Mouse (Mus musculus): ENCODE results near the gene Dmkn. TPM values are rescaled to one million over a fixed set of nuclear protein-coding genes. Genes with fewer than 3 reads are reported as not detected.

Gene Dmkn
- 16.0 TPM for polyA plus RNA-seq (2014; fragmentation: Illumina TruSeq; extraction: RNeasy Lipid Tissue Mini Kit (QIAGEN cat#74804))

DNA sequence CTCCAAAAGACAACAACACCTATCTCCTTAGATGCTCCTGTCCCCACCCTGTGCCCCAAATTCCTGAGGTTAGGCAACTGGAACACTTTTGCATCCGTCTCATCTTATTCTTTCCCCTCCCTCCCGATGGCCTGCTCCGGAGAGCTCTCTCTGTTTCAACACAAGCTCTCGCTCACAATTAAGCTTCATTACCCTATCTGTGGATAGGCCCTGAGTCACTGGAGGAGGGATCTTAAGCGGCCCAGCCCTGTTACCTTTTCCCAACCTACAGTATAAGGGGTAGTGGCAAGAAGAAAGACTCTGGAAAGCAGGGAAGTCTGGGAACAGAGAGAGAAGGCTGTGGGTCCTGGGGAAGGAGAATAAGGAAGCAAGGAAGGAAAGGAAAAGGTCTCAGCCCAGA is at the start of gene Dmkn:
TSS of gene Dmkn (plus strand) at position 301 of the 400 bp plus-strand sequence.

DNA sequence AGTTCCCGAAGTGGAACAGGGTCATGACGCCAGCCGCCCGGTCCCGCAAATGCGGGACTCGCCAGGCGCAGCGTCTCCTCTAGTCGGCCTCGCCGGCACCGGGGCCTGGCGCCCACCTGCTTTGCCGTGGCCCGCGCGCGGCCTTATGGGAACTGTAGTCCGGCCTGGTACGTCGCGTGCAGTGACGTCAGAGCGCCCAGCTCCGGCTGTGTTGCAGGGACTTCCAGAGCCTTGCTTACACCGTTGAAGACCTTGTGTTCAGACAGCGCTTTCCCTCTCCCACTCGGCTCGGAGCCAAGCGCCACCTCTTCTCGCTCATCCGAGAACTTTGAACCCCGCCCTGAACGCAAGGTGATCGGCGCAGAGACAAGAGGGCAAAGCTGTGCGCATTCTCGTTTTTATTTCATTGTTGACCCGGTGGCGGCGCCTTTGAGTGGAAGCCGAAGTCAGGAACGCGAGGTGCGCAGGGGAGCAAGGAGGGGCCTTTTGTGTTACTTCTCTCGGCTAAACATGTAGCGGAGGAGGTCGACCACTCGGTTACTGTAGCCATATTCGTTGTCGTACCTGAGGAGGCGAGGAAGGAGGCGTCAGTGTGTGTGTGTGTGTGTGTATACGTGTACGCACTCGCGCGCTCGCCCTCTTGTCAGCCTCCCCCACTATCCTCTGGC is 34.0 kb upstream of the Dmkn start, which contains the start of gene Tmem147:
TSS of gene Tmem147 (minus strand) at position 145 of the 668 bp plus-strand sequence.

DNA sequence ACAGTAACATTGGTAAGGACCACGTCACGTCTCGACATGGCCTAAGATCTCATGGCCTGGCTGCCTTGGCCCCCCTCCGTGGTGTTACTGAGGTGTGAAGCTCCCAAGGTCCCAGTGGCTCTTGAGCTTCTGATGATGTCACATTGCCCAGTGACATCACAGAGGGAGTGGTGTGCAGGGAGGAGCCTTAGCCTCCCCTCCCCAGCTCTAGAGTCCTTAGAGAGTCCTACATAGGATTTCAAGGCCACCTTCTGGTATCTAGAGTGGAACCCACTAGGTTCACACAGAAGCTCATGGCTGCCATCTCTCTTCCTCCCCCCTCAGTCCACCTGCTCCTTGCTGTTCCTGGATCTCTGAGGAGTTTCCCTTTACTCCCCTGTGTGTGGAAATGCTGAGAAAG is 19.9 kb upstream of the Dmkn start, which contains the start of gene Gapdhs:
TSS of gene Gapdhs (minus strand) at position 65 of the 400 bp plus-strand sequence.

DNA sequence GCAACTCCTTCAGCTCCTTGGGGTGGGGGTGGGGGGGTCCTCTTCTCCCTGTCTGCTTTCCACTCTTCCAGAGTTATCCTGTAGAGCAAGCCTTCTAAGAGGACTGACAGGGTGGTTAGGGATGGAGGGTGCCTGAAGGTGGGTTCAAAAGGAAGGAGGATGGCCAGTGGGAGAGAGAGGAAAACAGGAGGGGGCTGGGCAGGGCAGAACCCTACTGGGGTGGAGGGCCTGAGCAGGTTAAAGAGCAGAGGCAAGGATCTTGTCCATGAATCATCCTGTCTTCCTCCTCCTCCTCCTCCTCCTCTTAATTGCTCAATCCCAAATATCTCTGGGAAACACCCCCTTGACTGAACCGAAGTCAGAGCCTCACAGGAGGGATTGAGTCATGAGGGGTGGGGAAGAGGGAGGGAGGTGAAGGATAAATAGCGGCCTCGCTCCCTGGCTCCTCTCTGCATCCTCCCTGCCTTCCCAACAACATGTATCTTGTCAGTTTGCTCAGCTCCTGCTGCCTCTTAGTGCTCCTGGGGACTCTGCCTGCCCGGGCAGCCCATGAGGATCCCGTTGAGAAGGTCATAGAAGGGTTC is 12.4 kb upstream of the Dmkn start, which contains the start of gene Sbsn:
TSS of gene Sbsn (plus strand) at position 386 of the 584 bp plus-strand sequence.

DNA sequence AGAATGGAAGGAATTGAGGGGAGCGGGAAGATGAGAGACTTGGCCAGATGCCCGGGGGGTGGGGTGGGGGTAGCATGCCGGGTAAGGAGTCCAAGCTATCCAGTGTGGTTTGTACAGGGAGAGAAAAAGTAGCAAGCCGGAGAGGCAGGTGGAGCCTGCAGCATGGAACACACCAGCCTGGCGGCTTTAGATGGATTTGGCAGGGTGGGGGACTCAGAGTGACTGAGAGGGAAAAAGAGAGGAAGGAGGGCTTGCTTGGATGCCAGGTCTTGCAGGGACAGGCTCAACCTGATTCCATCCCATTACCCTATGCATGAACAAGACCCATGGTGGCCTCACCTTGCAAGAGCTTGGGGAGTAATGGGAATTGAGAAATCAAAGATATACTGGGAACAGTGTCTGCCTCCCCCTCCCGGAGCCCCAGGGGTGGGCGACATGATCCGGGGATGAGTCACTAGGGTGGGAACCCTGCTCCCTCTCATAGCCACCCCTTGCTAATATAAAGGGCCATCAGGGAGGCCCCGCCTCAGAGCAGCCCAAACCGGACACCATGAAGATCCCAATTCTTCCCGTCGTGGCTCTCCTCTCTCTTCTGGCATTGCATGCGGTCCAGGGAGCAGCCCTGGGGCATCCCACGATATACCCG is 23.9 kb downstream of the Dmkn start, which contains the start of gene Krtdap:
TSS of gene Krtdap (plus strand) at position 520 of the 646 bp plus-strand sequence.

DNA sequence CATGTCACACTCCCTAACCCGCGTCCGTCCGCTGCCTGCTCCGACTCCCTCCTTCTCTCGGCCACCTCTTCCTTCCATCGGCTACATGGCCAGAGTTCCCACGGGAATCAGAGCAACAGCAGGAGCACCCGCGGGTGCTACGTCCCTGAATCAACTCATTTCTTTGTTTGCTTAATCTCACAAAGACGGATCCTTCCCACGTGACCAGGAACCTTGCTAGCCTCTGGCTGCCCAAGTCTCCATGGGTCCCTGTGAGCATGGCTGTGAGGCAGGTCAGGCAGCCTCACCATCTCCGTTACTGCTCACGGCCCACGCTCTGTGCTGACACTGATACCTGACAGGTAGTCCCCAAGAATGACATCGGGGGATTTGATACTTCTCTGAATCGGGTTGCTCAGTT is 60.1 kb downstream of the Dmkn start, which contains the start of gene Ffar2:
TSS of gene Ffar2 (minus strand) at position 101 of the 400 bp plus-strand sequence.

Other genes with a start within 250 kb of the Dmkn start
- gene Arhgap33, start 228.7 kb upstream of the Dmkn start, polyA plus RNA-seq (2014; fragmentation: Illumina TruSeq; extraction: RNeasy Lipid Tissue Mini Kit (QIAGEN cat#74804)), result 0.23 TPM
- gene Hspb6, start 211.6 kb upstream of the Dmkn start, polyA plus RNA-seq (2014; fragmentation: Illumina TruSeq; extraction: RNeasy Lipid Tissue Mini Kit (QIAGEN cat#74804)), result 22.5 TPM
- gene Proser3, start 211.5 kb upstream of the Dmkn start, polyA plus RNA-seq (2014; fragmentation: Illumina TruSeq; extraction: RNeasy Lipid Tissue Mini Kit (QIAGEN cat#74804)), result 2.0 TPM
- 5.0 TPM for gene Lin37, start 203.9 kb upstream of the Dmkn start, polyA plus RNA-seq (2014; fragmentation: Illumina TruSeq; extraction: RNeasy Lipid Tissue Mini Kit (QIAGEN cat#74804))
- 8.5 TPM for gene U2af1l4, start 200.5 kb upstream of the Dmkn start, polyA plus RNA-seq (2014; fragmentation: Illumina TruSeq; extraction: RNeasy Lipid Tissue Mini Kit (QIAGEN cat#74804))
- gene Gm49396, start 200.4 kb upstream of the Dmkn start, polyA plus RNA-seq (2014; fragmentation: Illumina TruSeq; extraction: RNeasy Lipid Tissue Mini Kit (QIAGEN cat#74804)), result 1.1 TPM
- 24.5 TPM for gene Psenen, start 200.1 kb upstream of the Dmkn start, polyA plus RNA-seq (2014; fragmentation: Illumina TruSeq; extraction: RNeasy Lipid Tissue Mini Kit (QIAGEN cat#74804))
- gene Igflr1, start 198.3 kb upstream of the Dmkn start, polyA plus RNA-seq (2014; fragmentation: Illumina TruSeq; extraction: RNeasy Lipid Tissue Mini Kit (QIAGEN cat#74804)), result not detected
- 4.7 TPM for gene Kmt2b, start 175.0 kb upstream of the Dmkn start, polyA plus RNA-seq (2014; fragmentation: Illumina TruSeq; extraction: RNeasy Lipid Tissue Mini Kit (QIAGEN cat#74804))
- not detected for gene Zbtb32, start 164.8 kb upstream of the Dmkn start, polyA plus RNA-seq (2014; fragmentation: Illumina TruSeq; extraction: RNeasy Lipid Tissue Mini Kit (QIAGEN cat#74804))
- 0.34 TPM for gene Upk1a, start 150.9 kb upstream of the Dmkn start, polyA plus RNA-seq (2014; fragmentation: Illumina TruSeq; extraction: RNeasy Lipid Tissue Mini Kit (QIAGEN cat#74804))
- gene Cox6b1, start 137.6 kb upstream of the Dmkn start, polyA plus RNA-seq (2014; fragmentation: Illumina TruSeq; extraction: RNeasy Lipid Tissue Mini Kit (QIAGEN cat#74804)), result 586 TPM
- gene Etv2, start 127.9 kb upstream of the Dmkn start, polyA plus RNA-seq (2014; fragmentation: Illumina TruSeq; extraction: RNeasy Lipid Tissue Mini Kit (QIAGEN cat#74804)), result not detected
- gene Rbm42, start 113.4 kb upstream of the Dmkn start, polyA plus RNA-seq (2014; fragmentation: Illumina TruSeq; extraction: RNeasy Lipid Tissue Mini Kit (QIAGEN cat#74804)), result not detected
- gene Haus5, start 98.8 kb upstream of the Dmkn start, polyA plus RNA-seq (2014; fragmentation: Illumina TruSeq; extraction: RNeasy Lipid Tissue Mini Kit (QIAGEN cat#74804)), result 1.1 TPM
- not detected for gene Pmis2, start 92.2 kb upstream of the Dmkn start, polyA plus RNA-seq (2014; fragmentation: Illumina TruSeq; extraction: RNeasy Lipid Tissue Mini Kit (QIAGEN cat#74804))
- not detected for gene 2200002J24Rik, start 64.8 kb upstream of the Dmkn start, polyA plus RNA-seq (2014; fragmentation: Illumina TruSeq; extraction: RNeasy Lipid Tissue Mini Kit (QIAGEN cat#74804))
- not detected for gene Atp4a, start 51.5 kb upstream of the Dmkn start, polyA plus RNA-seq (2014; fragmentation: Illumina TruSeq; extraction: RNeasy Lipid Tissue Mini Kit (QIAGEN cat#74804))
- gene Tmem147, start 34.2 kb upstream of the Dmkn start, polyA plus RNA-seq (2014; fragmentation: Illumina TruSeq; extraction: RNeasy Lipid Tissue Mini Kit (QIAGEN cat#74804)), result 12.8 TPM
- not detected for gene Gapdhs, start 20.1 kb upstream of the Dmkn start, polyA plus RNA-seq (2014; fragmentation: Illumina TruSeq; extraction: RNeasy Lipid Tissue Mini Kit (QIAGEN cat#74804))
- 1.2 TPM for gene Sbsn, start 12.3 kb upstream of the Dmkn start, polyA plus RNA-seq (2014; fragmentation: Illumina TruSeq; extraction: RNeasy Lipid Tissue Mini Kit (QIAGEN cat#74804))
- gene Krtdap, start 24.1 kb downstream of the Dmkn start, polyA plus RNA-seq (2014; fragmentation: Illumina TruSeq; extraction: RNeasy Lipid Tissue Mini Kit (QIAGEN cat#74804)), result not detected
- 0.23 TPM for gene Ffar2, start 60.0 kb downstream of the Dmkn start, polyA plus RNA-seq (2014; fragmentation: Illumina TruSeq; extraction: RNeasy Lipid Tissue Mini Kit (QIAGEN cat#74804))
- gene Ffar3, start 92.4 kb downstream of the Dmkn start, polyA plus RNA-seq (2014; fragmentation: Illumina TruSeq; extraction: RNeasy Lipid Tissue Mini Kit (QIAGEN cat#74804)), result not detected
- gene Ffar1, start 97.8 kb downstream of the Dmkn start, polyA plus RNA-seq (2014; fragmentation: Illumina TruSeq; extraction: RNeasy Lipid Tissue Mini Kit (QIAGEN cat#74804)), result not detected
- 4.0 TPM for gene Cd22, start 116.6 kb downstream of the Dmkn start, polyA plus RNA-seq (2014; fragmentation: Illumina TruSeq; extraction: RNeasy Lipid Tissue Mini Kit (QIAGEN cat#74804))
- gene Mag, start 151.1 kb downstream of the Dmkn start, polyA plus RNA-seq (2014; fragmentation: Illumina TruSeq; extraction: RNeasy Lipid Tissue Mini Kit (QIAGEN cat#74804)), result not detected
- not detected for gene Hamp2, start 160.9 kb downstream of the Dmkn start, polyA plus RNA-seq (2014; fragmentation: Illumina TruSeq; extraction: RNeasy Lipid Tissue Mini Kit (QIAGEN cat#74804))
- gene Hamp, start 180.3 kb downstream of the Dmkn start, polyA plus RNA-seq (2014; fragmentation: Illumina TruSeq; extraction: RNeasy Lipid Tissue Mini Kit (QIAGEN cat#74804)), result not detected
- 67.2 TPM for gene Usf2, start 193.0 kb downstream of the Dmkn start, polyA plus RNA-seq (2014; fragmentation: Illumina TruSeq; extraction: RNeasy Lipid Tissue Mini Kit (QIAGEN cat#74804))
- gene Lsr, start 209.7 kb downstream of the Dmkn start, polyA plus RNA-seq (2014; fragmentation: Illumina TruSeq; extraction: RNeasy Lipid Tissue Mini Kit (QIAGEN cat#74804)), result 1.8 TPM
- 0.71 TPM for gene Fam187b, start 210.0 kb downstream of the Dmkn start, polyA plus RNA-seq (2014; fragmentation: Illumina TruSeq; extraction: RNeasy Lipid Tissue Mini Kit (QIAGEN cat#74804))

All from ovary, adult 10 weeks (tissue).